Mouse (Mus musculus) R1 (cell line): ENCODE measurements at regions not wholly inside any gene's neighbourhood (a gene's known extent, or its start where the extent isn't known, plus 50 kb on each side); places are given as distances from the start of the nearest gene placed in this dataset.

Experiments used
- DNase-seq: peaks from one replicate; pipeline ENCODE4 v3.0.0-alpha.2; 2018; ENCODE audit warnings: low read depth, low spot score

GRCm38 (mm10) chr4:105460689-105461005 lies 303.5 kb downstream of the Plpp3 start:
- no peak for DNase-seq

- DNase-seq = no peak
Observed at GRCm38 (mm10) chr4:105467811-105468210, 310.7 kb downstream of the Plpp3 start.

GRCm38 (mm10) chr4:105469300-105469821 lies 312.2 kb downstream of the Plpp3 start:
- no peak for DNase-seq

- peak; percentile 76 for DNase-seq
Observed at GRCm38 (mm10) chr4:105474765-105475560, 314.7 kb upstream of the Gm12728 start.

- DNase-seq = no peak
Observed at GRCm38 (mm10) chr4:105476332-105476731, 313.3 kb upstream of the Gm12728 start.

- DNase-seq = no peak
Observed at GRCm38 (mm10) chr4:105486376-105486775, 303.3 kb upstream of the Gm12728 start.

- DNase-seq = no peak
Observed at GRCm38 (mm10) chr4:105496176-105496575, 293.5 kb upstream of the Gm12728 start.

- peak; percentile 18 for DNase-seq
Observed at GRCm38 (mm10) chr4:105506190-105506589, 283.5 kb upstream of the Gm12728 start.

GRCm38 (mm10) chr4:105507221-105507620 lies 282.4 kb upstream of the Gm12728 start:
- DNase-seq = no peak

GRCm38 (mm10) chr4:105509091-105509490 lies 280.6 kb upstream of the Gm12728 start:
- DNase-seq = no peak

GRCm38 (mm10) chr4:105510406-105510805 lies 279.3 kb upstream of the Gm12728 start:
- no peak for DNase-seq

GRCm38 (mm10) chr4:105525135-105525534 lies 264.5 kb upstream of the Gm12728 start:
- no peak for DNase-seq

- DNase-seq = no peak
Observed at GRCm38 (mm10) chr4:105526755-105527154, 262.9 kb upstream of the Gm12728 start.

- DNase-seq = no peak
Observed at GRCm38 (mm10) chr4:105527316-105527715, 262.4 kb upstream of the Gm12728 start.

GRCm38 (mm10) chr4:105531651-105532425 lies 257.8 kb upstream of the Gm12728 start:
- DNase-seq = no peak

GRCm38 (mm10) chr4:105535451-105535850 lies 254.2 kb upstream of the Gm12728 start:
- DNase-seq = no peak

GRCm38 (mm10) chr4:105545486-105545885 lies 244.2 kb upstream of the Gm12728 start:
- DNase-seq = no peak

GRCm38 (mm10) chr4:105549744-105550440 lies 239.8 kb upstream of the Gm12728 start:
- no peak for DNase-seq

- DNase-seq = peak; percentile 56
Observed at GRCm38 (mm10) chr4:105551966-105552685, 237.5 kb upstream of the Gm12728 start.

GRCm38 (mm10) chr4:105554994-105555393 lies 234.7 kb upstream of the Gm12728 start:
- DNase-seq = no peak

GRCm38 (mm10) chr4:105555941-105556340 lies 233.7 kb upstream of the Gm12728 start:
- DNase-seq = no peak
